Mouse (Mus musculus): Measurements from ENCODE around the gene Slc7a1. TPM values are rescaled to one million over a fixed set of nuclear protein-coding genes. Genes with fewer than 3 reads are reported as not detected.

The Slc7a1 gene
- total and polyA plus RNA-seq, 3 experiments = 64.1 to 133 (median 80.9) TPM

DNA sequence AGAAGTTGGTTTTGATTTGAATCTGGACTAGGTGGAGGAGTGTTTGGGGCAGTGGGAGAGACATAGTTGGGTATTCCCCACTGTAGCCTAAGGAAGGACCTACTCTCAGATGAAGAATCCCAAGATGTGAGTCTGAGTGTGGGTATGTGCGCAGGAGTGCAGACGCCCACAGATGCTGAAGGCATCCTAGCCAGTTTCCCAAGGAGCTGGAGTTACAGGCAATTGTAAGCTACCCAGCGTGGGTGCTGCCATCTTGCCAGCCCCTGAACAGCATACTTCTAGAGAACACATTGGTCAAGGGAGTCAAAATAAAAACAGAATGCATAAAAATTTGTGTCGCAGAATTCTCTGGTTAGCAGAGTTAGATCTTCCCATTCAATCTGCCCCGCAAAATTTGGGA, 117.1 kb downstream of the Slc7a1 start:
- DNase-seq (ENCODE audit: low read depth, low spot score) = no peak
- TF ChIP-seq NELFE (IDR thresholded peaks at IDR 0.05; ENCODE audit: low read depth, low read length) = no peak
- no peak for TF ChIP-seq CHD2 (IDR thresholded peaks at IDR 0.05; ENCODE audit: low read length)
- no peak for TF ChIP-seq KAT2A (conservative IDR thresholded peaks at IDR 0.05; ENCODE audit: low read depth, low read length)
- TF ChIP-seq MXI1 (IDR thresholded peaks at IDR 0.05; ENCODE audit: low read depth, low read length) = no peak
- TF ChIP-seq E2F4 (IDR thresholded peaks at IDR 0.05; ENCODE audit: borderline replicate concordance, low read depth, low read length) = no peak
- no peak overlapping the region for H3K27ac ChIP-seq (ENCODE audit: control insufficient read depth, low read depth, low read length)
- no peaks in the 10 kb centered on the region for H3K4me1 ChIP-seq (ENCODE audit: control insufficient read depth in 1 of 2, insufficient read depth in 2 of 2, low read length in 2 of 2)
- no peak overlapping the region for H3K9ac ChIP-seq (ENCODE audit: control insufficient read depth, low read depth, low read length, poor library complexity, severe bottlenecking)
- no peaks in the 10 kb centered on the region for H3K36me3 ChIP-seq (ENCODE audit: control insufficient read depth in 1 of 2, insufficient read depth in 2 of 2, low read length in 2 of 2)
- no peaks in the 10 kb centered on the region for H3K9me3 ChIP-seq (replicated peaks; ENCODE audit: insufficient read depth, low read length)
- H3K4me3 ChIP-seq (ENCODE audit: control insufficient read depth in 1 of 2, insufficient read depth in 1 of 2, low read depth in 2 of 2, low read length in 2 of 2) = no peak overlapping the region
- H3K79me2 ChIP-seq (ENCODE audit: control insufficient read depth, insufficient read depth, low read length, poor library complexity) = no peaks in the 10 kb centered on the region
- no peaks in the 10 kb centered on the region for H3K27me3 ChIP-seq (ENCODE audit: control insufficient read depth in 1 of 2, insufficient read depth in 2 of 2, low read length in 2 of 2)

GRCm38 (mm10) chr5:148282093-148282492, 117.6 kb downstream of the Slc7a1 start:
- Histone ChIP-seq H3K79me2 (ENCODE audit: control insufficient read depth, insufficient read depth, low read length, poor library complexity) (no peaks in the 10 kb centered on the region), H3K4me3 (ENCODE audit: control insufficient read depth in 1 of 2, insufficient read depth in 1 of 2, low read depth in 2 of 2, low read length in 2 of 2) (no peak overlapping the region), H3K4me1 (ENCODE audit: control insufficient read depth in 1 of 2, insufficient read depth in 2 of 2, low read length in 2 of 2) (no peaks in the 10 kb centered on the region), H3K27ac (ENCODE audit: control insufficient read depth, low read depth, low read length) (no peak overlapping the region), H3K27me3 (ENCODE audit: control insufficient read depth in 1 of 2, insufficient read depth in 2 of 2, low read length in 2 of 2) (no peaks in the 10 kb centered on the region), H3K36me3 (ENCODE audit: control insufficient read depth in 1 of 2, insufficient read depth in 2 of 2, low read length in 2 of 2) (no peaks in the 10 kb centered on the region), H3K9me3 (replicated peaks; ENCODE audit: insufficient read depth, low read length) (no peaks in the 10 kb centered on the region; the same call in 1 of the 2 replicates), H3K9ac (ENCODE audit: control insufficient read depth, low read depth, low read length, poor library complexity, severe bottlenecking) (no peak overlapping the region)
- DNase-seq (ENCODE audit: low read depth, low spot score) = no peak
- TF ChIP-seq MAFK (IDR thresholded peaks at IDR 0.05; ENCODE audit: borderline replicate concordance, low read depth, low read length) (peak; percentile 56; the same call in 1 of the 2 replicates), BHLHE40 (IDR thresholded peaks at IDR 0.05; ENCODE audit: borderline replicate concordance, low read depth, low read length) (no peak)

DNA sequence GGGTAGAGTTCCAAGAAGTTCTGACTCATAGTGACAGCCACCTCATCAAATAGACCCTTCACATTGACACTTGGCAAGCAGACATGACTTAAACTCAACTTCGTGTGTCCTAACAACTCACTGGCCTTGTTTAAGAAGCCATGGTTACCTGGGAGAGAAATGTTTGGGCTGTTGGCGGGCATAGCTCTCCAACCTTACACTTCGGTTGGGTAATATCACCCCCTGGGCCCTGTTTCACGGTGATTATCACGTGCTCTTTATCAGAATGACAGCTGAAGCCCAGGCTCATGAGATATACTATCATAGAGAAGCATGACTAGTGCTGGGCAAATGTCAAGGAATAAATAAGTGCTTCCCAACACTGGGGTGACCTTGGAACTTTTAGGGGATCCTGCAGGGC, 119.4 kb downstream of the Slc7a1 start:
- H3K27me3 ChIP-seq (ENCODE audit: control insufficient read depth in 1 of 2, insufficient read depth in 2 of 2, low read length in 2 of 2) = no peaks in the 10 kb centered on the region
- no peak overlapping the region for H3K4me3 ChIP-seq (ENCODE audit: control insufficient read depth in 1 of 2, insufficient read depth in 1 of 2, low read depth in 2 of 2, low read length in 2 of 2)
- no peak for DNase-seq (ENCODE audit: low read depth, low spot score)
- H3K36me3 ChIP-seq (ENCODE audit: control insufficient read depth in 1 of 2, insufficient read depth in 2 of 2, low read length in 2 of 2) = no peaks in the 10 kb centered on the region
- TF ChIP-seq TAL1 (IDR thresholded peaks at IDR 0.05; ENCODE audit: low read length) = no peak
- TF ChIP-seq ZC3H11A (IDR thresholded peaks at IDR 0.05; ENCODE audit: low read depth, low read length) = no peak
- TF ChIP-seq BHLHE40 (IDR thresholded peaks at IDR 0.05; ENCODE audit: borderline replicate concordance, low read depth, low read length) = no peak
- TF ChIP-seq MYB (IDR thresholded peaks at IDR 0.05; ENCODE audit: low read depth, low read length) = no peak
- TF ChIP-seq POLR2AphosphoS2 (IDR thresholded peaks at IDR 0.05; ENCODE audit: low read length) = no peak
- no peak overlapping the region for H3K27ac ChIP-seq (ENCODE audit: control insufficient read depth, low read depth, low read length)
- H3K9ac ChIP-seq (ENCODE audit: control insufficient read depth, low read depth, low read length, poor library complexity, severe bottlenecking) = no peak overlapping the region
- H3K9me3 ChIP-seq (replicated peaks; ENCODE audit: insufficient read depth, low read length) = no peaks in the 10 kb centered on the region; the same call in 1 of the 2 replicates
- H3K79me2 ChIP-seq (ENCODE audit: control insufficient read depth, insufficient read depth, low read length, poor library complexity) = no peaks in the 10 kb centered on the region
- H3K4me1 ChIP-seq (ENCODE audit: control insufficient read depth in 1 of 2, insufficient read depth in 2 of 2, low read length in 2 of 2) = no peaks in the 10 kb centered on the region

Measured in MEL (cell line).